Mouse (Mus musculus) thymus, postnatal 14 days (tissue): ENCODE data around the gene 1700020L24Rik.
A peak's percentile ranks its signal among the peaks of the same experiment; 100 is the strongest.

Source experiments
- DNase-seq: peaks from one replicate; pipeline ENCODE4 v3.0.0; 2021

1700020L24Rik gene

GRCm38 (mm10) chr11:83437377-83437776, at the start of gene 1700020L24Rik:
Gene 1700020L24Rik (plus strand): TSS chr11:83437677.
- DNase-seq: no peak

- no peak for DNase-seq
Measured at GRCm38 (mm10) chr11:83393062-83393461, 44.4 kb upstream of the 1700020L24Rik start.

GRCm38 (mm10) chr11:83394802-83395439, 42.6 kb upstream of the 1700020L24Rik start:
- no peak for DNase-seq

GRCm38 (mm10) chr11:83397626-83398025, 39.9 kb upstream of the 1700020L24Rik start:
- DNase-seq: no peak

- DNase-seq: no peak
Measured at GRCm38 (mm10) chr11:83398724-83399123, 38.8 kb upstream of the 1700020L24Rik start.

GRCm38 (mm10) chr11:83403787-83404186, 33.7 kb upstream of the 1700020L24Rik start:
- DNase-seq: no peak

- no peak for DNase-seq
Measured at GRCm38 (mm10) chr11:83406391-83406790, 31.1 kb upstream of the 1700020L24Rik start.

- DNase-seq: no peak
Measured at GRCm38 (mm10) chr11:83408242-83408641, 29.2 kb upstream of the 1700020L24Rik start.

- peak; percentile 7 for DNase-seq
Measured at GRCm38 (mm10) chr11:83409087-83409754, 28.3 kb upstream of the 1700020L24Rik start, which contains the start of gene Rasl10b. Gene Rasl10b (plus strand): TSS chr11:83409137.

GRCm38 (mm10) chr11:83409792-83410291, 27.6 kb upstream of the 1700020L24Rik start:
- peak; percentile 12 for DNase-seq

GRCm38 (mm10) chr11:83410510-83410909, 27.0 kb upstream of the 1700020L24Rik start:
- DNase-seq: no peak

GRCm38 (mm10) chr11:83417080-83417479, 20.4 kb upstream of the 1700020L24Rik start:
- DNase-seq: peak; percentile 77

- no peak for DNase-seq
Measured at GRCm38 (mm10) chr11:83417708-83418107, 19.8 kb upstream of the 1700020L24Rik start.

GRCm38 (mm10) chr11:83418566-83418965, 18.9 kb upstream of the 1700020L24Rik start:
- no peak for DNase-seq

GRCm38 (mm10) chr11:83420338-83420737, 17.1 kb upstream of the 1700020L24Rik start:
- DNase-seq: peak; percentile 18

- peak; percentile 69 for DNase-seq
Measured at GRCm38 (mm10) chr11:83421305-83421704, 16.2 kb upstream of the 1700020L24Rik start.

GRCm38 (mm10) chr11:83424681-83425080, 12.8 kb upstream of the 1700020L24Rik start:
- DNase-seq: peak; percentile 73

GRCm38 (mm10) chr11:83426964-83427363, 10.5 kb upstream of the 1700020L24Rik start:
- DNase-seq: peak; percentile 20

GRCm38 (mm10) chr11:83429355-83429754, 8.1 kb upstream of the 1700020L24Rik start, which contains the start of gene Gas2l2:
Gene Gas2l2 (minus strand): TSS chr11:83429455.
- DNase-seq: no peak

GRCm38 (mm10) chr11:83432533-83432932, 4.9 kb upstream of the 1700020L24Rik start:
- no peak for DNase-seq

- DNase-seq: no peak
Measured at GRCm38 (mm10) chr11:83439426-83440060, 2.1 kb downstream of the 1700020L24Rik start.

GRCm38 (mm10) chr11:83440081-83441064, 2.9 kb downstream of the 1700020L24Rik start:
- peak; percentile 90 for DNase-seq
